Mouse (Mus musculus) myocyte (in vitro differentiated cells): ENCODE results near the gene Sox6. TPM values are rescaled to one million over a fixed set of nuclear protein-coding genes. Genes with fewer than 3 reads are reported as not detected.

Experiments used
- H3K27me3 ChIP-seq: one replicate; pipeline ENCODE4 v1.6.1; 2011; ENCODE audit not compliant: control insufficient read depth, insufficient read depth, insufficient read length
- H3K36me3 ChIP-seq: one replicate; pipeline ENCODE4 v1.6.1; 2011; ENCODE audit not compliant: control insufficient read depth, insufficient read depth
- H3K4me2 ChIP-seq: one replicate; pipeline ENCODE4 v1.6.1; 2011; ENCODE audit warnings: low read depth, control low read depth
- H3K4me3 ChIP-seq: one replicate; pipeline ENCODE4 v1.5.1; 2011; ENCODE audit warnings: mild to moderate bottlenecking, control low read depth, moderate library complexity
- H3K79me2 ChIP-seq: one replicate; pipeline ENCODE4 v1.6.1; 2011; ENCODE audit not compliant: control insufficient read depth, insufficient read depth
- H3ac ChIP-seq: one replicate; pipeline ENCODE4 v1.6.1; 2011; ENCODE audit not compliant: control insufficient read depth, insufficient read length
- CEBPB ChIP-seq: IDR thresholded peaks from 2 replicates; pipeline ENCODE4 v1.6.1; 2011; ENCODE audit warnings: mild to moderate bottlenecking, moderate library complexity; ENCODE audit not compliant: poor library complexity, insufficient read depth, severe bottlenecking
- E2F4 ChIP-seq: IDR thresholded peaks from one replicate; pipeline ENCODE4 v1.6.1; 2011; ENCODE audit warnings: mild to moderate bottlenecking, control low read depth, moderate library complexity; ENCODE audit not compliant: insufficient read depth
- MAX ChIP-seq: IDR thresholded peaks from one replicate; pipeline ENCODE4 v1.6.1; 2011; ENCODE audit warnings: low read depth, mild to moderate bottlenecking, control low read depth
- MYOD1 ChIP-seq, 3 experiments: IDR thresholded peaks; one replicate each; pipeline ENCODE4 v1.6.1; 2011; ENCODE audit warnings: control low read depth in 2 of 3, low read depth in 2 of 3, mild to moderate bottlenecking in 2 of 3, moderate library complexity in 1 of 3; ENCODE audit not compliant: insufficient read length in 2 of 3, control insufficient read depth in 1 of 3
- MYOG ChIP-seq, 3 experiments: IDR thresholded peaks; one replicate each; pipeline ENCODE4 v1.6.1; 2011; ENCODE audit warnings: control low read depth in 2 of 3, low read depth in 2 of 3, mild to moderate bottlenecking in 2 of 3; ENCODE audit not compliant: insufficient read length in 2 of 3, control insufficient read depth in 1 of 3, insufficient read depth in 1 of 3
- POLR2A ChIP-seq: IDR thresholded peaks from one replicate; pipeline ENCODE4 v1.6.1; 2011; ENCODE audit warnings: low read depth, mild to moderate bottlenecking, control low read depth, moderate library complexity; ENCODE audit not compliant: insufficient read length
- POLR2AphosphoS2 ChIP-seq: IDR thresholded peaks from one replicate; pipeline ENCODE4 v1.6.1; 2011; ENCODE audit warnings: low read depth, control low read depth; ENCODE audit not compliant: insufficient read length
- REST ChIP-seq: IDR thresholded peaks from one replicate; pipeline ENCODE4 v1.6.1; 2011; ENCODE audit warnings: mild to moderate bottlenecking, control low read depth, moderate library complexity; ENCODE audit not compliant: insufficient read depth, insufficient read length
- SRF ChIP-seq: IDR thresholded peaks from one replicate; pipeline ENCODE4 v1.6.1; 2011; ENCODE audit warnings: low read depth; ENCODE audit not compliant: control insufficient read depth, insufficient read length
- TCF12 ChIP-seq: IDR thresholded peaks from one replicate; pipeline ENCODE4 v1.6.1; 2011; ENCODE audit warnings: mild to moderate bottlenecking, control low read depth; ENCODE audit not compliant: poor library complexity, insufficient read depth, severe bottlenecking
- TCF3 ChIP-seq: IDR thresholded peaks from one replicate; pipeline ENCODE4 v1.6.1; 2011; ENCODE audit warnings: low read depth, control low read depth; ENCODE audit not compliant: insufficient read length
- USF1 ChIP-seq: IDR thresholded peaks from one replicate; pipeline ENCODE4 v1.6.1; 2011; ENCODE audit warnings: low read depth, mild to moderate bottlenecking, control low read depth, moderate library complexity
- polyA plus RNA-seq: library from polyadenylated mRNA; unstranded; fragments of >200 nt; fragmentation: generic; extraction: Trizol; gene quantifications from one replicate; pipeline ENCODE4 v1.2.1, GENCODE M21; 2012; ENCODE audit warnings: missing spikeins

Sox6 gene
- polyA plus RNA-seq, 1 experiment = 0.11 TPM

- no peak overlapping the region for H3ac ChIP-seq
- no peaks in the 10 kb centered on the region for H3K36me3 ChIP-seq
- H3K4me3 ChIP-seq = no peak overlapping the region
- TF ChIP-seq SRF (no peak), REST (no peak), MYOD1 (IDR thresholded peaks at IDR 0.05; ENCODE audit: control insufficient read depth in 1 of 3, insufficient read length in 2 of 3, low read depth in 2 of 3) (no peak)
- no peak overlapping the region for H3K4me2 ChIP-seq
- H3K79me2 ChIP-seq = no peaks in the 10 kb centered on the region
- no peaks in the 10 kb centered on the region for H3K27me3 ChIP-seq
Measured at GRCm38 (mm10) chr7:115691091-115691490, 347.5 kb downstream of the Sox6 start.

DNA sequence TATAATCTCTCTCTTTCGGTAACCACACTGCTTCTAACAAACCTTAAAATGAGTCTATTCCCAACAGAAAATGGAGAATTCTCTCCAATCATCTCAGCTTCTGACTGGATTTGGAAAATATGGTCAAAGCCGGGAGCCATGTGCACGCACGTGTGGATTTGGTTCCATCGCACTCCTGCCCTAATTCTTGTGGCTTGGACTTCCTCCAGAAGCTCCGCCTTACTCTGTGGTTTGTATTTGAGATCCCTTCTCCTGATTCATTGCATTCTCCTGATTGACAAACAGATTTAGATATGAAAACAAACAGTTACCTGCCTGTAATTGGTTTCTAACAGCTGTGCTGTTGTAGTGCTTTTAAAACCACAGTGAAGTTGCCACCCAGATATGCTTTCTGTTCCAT, 351.9 kb downstream of the Sox6 start:
- TF ChIP-seq E2F4 (no peak), SRF (no peak), TCF3 (no peak), MYOG (IDR thresholded peaks at IDR 0.05; ENCODE audit: control insufficient read depth in 1 of 3, insufficient read depth in 1 of 3, insufficient read length in 2 of 3, low read depth in 2 of 3) (no peak), MAX (no peak), MYOD1 (IDR thresholded peaks at IDR 0.05; ENCODE audit: control insufficient read depth in 1 of 3, insufficient read length in 2 of 3, low read depth in 2 of 3) (no peak), USF1 (no peak), REST (no peak), POLR2A (no peak)
- no peaks in the 10 kb centered on the region for H3K27me3 ChIP-seq
- H3K4me2 ChIP-seq = no peak overlapping the region
- no peak overlapping the region for H3ac ChIP-seq
- H3K4me3 ChIP-seq = no peak overlapping the region
- H3K36me3 ChIP-seq = no peaks in the 10 kb centered on the region
- H3K79me2 ChIP-seq = no peaks in the 10 kb centered on the region

GRCm38 (mm10) chr7:115684142-115684541, 354.5 kb downstream of the Sox6 start:
- H3K4me2 ChIP-seq = no peak overlapping the region
- H3ac ChIP-seq = no peak overlapping the region

DNA sequence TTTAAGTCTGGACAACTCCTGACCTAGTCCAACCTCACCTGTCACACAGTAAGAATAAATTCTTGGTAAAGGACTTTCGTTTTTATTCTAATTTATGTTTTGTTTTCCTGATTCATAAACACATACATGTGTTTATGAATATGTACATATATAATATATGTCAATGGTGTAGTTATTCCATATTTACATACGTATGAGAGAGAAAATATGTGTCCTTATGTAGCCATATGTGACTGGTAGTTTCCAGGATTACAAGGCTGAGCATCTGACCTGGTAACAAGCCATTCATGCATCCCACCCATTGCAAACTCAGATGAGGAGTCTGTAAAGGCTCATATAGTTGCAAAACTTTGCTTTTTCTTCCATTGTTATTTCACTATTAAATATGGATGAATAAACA, 366.8 kb downstream of the Sox6 start:
- Histone ChIP-seq H3K27me3 (no peaks in the 10 kb centered on the region), H3K79me2 (no peaks in the 10 kb centered on the region), H3ac (no peak overlapping the region), H3K36me3 (no peaks in the 10 kb centered on the region), H3K4me2 (no peak overlapping the region), H3K4me3 (no peak overlapping the region)
- TF ChIP-seq REST (no peak), MAX (no peak), E2F4 (no peak), SRF (no peak), TCF12 (no peak), POLR2A (no peak), TCF3 (no peak), MYOD1 (IDR thresholded peaks at IDR 0.05; ENCODE audit: control insufficient read depth in 1 of 3, insufficient read length in 2 of 3, low read depth in 2 of 3) (no peak), USF1 (no peak), MYOG (IDR thresholded peaks at IDR 0.05; ENCODE audit: control insufficient read depth in 1 of 3, insufficient read depth in 1 of 3, insufficient read length in 2 of 3, low read depth in 2 of 3) (no peak), CEBPB (no peak), POLR2AphosphoS2 (no peak)

More at GRCm38 (mm10) chr7:115684142-115684541, 354.5 kb downstream of the Sox6 start:
- H3K27me3 ChIP-seq = no peaks in the 10 kb centered on the region
- no peaks in the 10 kb centered on the region for H3K36me3 ChIP-seq
- no peak overlapping the region for H3K4me3 ChIP-seq
- TF ChIP-seq POLR2A (no peak), USF1 (no peak), TCF3 (no peak), POLR2AphosphoS2 (no peak)
- no peaks in the 10 kb centered on the region for H3K79me2 ChIP-seq

GRCm38 (mm10) chr7:115671272-115671671, 367.3 kb downstream of the Sox6 start:
- no peak for TF ChIP-seq USF1
- TF ChIP-seq CEBPB = no peak
- TF ChIP-seq REST = no peak
- no peak for TF ChIP-seq TCF3
- no peak for TF ChIP-seq MYOG (IDR thresholded peaks at IDR 0.05; ENCODE audit: control insufficient read depth in 1 of 3, insufficient read depth in 1 of 3, insufficient read length in 2 of 3, low read depth in 2 of 3)
- TF ChIP-seq E2F4 = no peak
- TF ChIP-seq MYOD1 (IDR thresholded peaks at IDR 0.05; ENCODE audit: control insufficient read depth in 1 of 3, insufficient read length in 2 of 3, low read depth in 2 of 3) = no peak
- TF ChIP-seq SRF = no peak
- no peak for TF ChIP-seq TCF12
- TF ChIP-seq POLR2A = no peak
- TF ChIP-seq MAX = no peak
- no peaks in the 10 kb centered on the region for H3K36me3 ChIP-seq
- no peak overlapping the region for H3K4me2 ChIP-seq
- H3K79me2 ChIP-seq = no peaks in the 10 kb centered on the region
- no peak overlapping the region for H3ac ChIP-seq
- H3K27me3 ChIP-seq = no peaks in the 10 kb centered on the region
- no peak overlapping the region for H3K4me3 ChIP-seq
